Mouse (Mus musculus) left cerebral cortex, postnatal 10 days (tissue): ENCODE data around the gene Zfyve1. TPM values are rescaled to one million over a fixed set of nuclear protein-coding genes. Genes with fewer than 3 reads are reported as not detected.

Source experiments
- DNase-seq, 2 experiments: peaks; one replicate each; pipeline ENCODE4 v3.0.0; 2021 to 2022; ENCODE audit warnings: low spot score in 2 of 2, mixed read lengths in 1 of 2; ENCODE audit errors: extremely low spot score in 1 of 2
- intact Hi-C: fragments of 180-260 bp; cut with DNase I; formaldehyde crosslinking; loops from one replicate; pipeline ENCODE4 v1.15.1; 2025
- total RNA-seq, 2 experiments: library from RNA; stranded (reverse); gene quantifications; 2 replicates each; pipeline ENCODE4 v1.2.3; 2021

Gene Zfyve1
- total RNA-seq, 2 experiments from 2014 or later: 37.2 to 40.3 TPM

DNA sequence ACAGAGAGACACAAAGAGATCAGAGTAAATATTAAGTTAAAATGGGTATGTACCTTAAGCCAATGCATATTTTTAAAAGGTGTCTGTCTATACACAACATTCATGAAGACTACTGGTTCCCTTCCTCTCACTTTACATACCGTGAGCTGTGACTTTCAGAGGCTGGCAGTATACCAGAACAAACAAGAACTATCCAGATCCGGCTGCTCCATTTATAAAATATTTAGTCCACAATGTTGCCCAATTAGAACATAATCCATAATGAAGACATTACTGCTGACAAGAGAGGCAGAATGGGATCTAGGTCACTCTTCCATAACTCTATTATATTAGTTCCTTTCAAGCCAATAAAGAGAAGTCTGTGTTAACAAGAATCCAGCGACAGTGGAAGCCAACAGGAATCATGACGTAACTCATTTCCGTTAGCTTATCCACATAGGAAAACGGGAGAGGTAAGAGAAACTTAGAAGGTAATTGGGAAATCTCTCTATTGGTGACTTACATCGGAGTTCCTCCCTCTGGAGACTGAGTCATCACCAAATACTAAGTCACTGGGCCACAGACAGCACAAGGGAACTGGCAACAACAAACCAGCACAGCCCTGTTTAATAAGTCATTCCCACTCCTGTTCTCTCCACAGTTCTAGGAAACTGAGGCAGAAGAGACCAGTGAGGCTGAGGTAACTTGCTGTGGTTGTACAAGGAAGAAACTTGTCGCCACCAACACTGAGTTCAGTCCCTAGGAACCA is 5.1 kb downstream of the Zfyve1 start:
- intact Hi-C loops: no loop called here
- no peak for DNase-seq

DNA sequence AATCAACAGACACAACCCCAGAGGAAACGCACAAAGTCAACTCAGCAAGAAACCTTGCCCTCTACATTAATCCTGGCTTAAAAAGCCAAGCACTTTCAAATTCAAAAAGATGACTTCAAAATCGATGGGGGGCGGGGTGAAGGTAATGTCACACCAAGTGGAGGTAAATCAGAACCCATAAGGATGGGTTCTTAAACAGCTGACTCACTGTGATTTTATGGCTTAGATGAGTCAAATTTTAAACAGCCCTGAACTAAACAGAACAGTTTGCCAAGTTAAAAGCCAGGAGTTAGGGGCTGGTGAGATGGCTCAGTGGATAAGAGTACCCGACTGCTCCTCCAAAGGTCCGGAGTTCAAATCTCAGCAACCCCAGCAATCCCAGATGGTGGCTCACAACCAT is 10.4 kb downstream of the Zfyve1 start:
- no peak for DNase-seq
- intact Hi-C loops: no loop called here

DNA sequence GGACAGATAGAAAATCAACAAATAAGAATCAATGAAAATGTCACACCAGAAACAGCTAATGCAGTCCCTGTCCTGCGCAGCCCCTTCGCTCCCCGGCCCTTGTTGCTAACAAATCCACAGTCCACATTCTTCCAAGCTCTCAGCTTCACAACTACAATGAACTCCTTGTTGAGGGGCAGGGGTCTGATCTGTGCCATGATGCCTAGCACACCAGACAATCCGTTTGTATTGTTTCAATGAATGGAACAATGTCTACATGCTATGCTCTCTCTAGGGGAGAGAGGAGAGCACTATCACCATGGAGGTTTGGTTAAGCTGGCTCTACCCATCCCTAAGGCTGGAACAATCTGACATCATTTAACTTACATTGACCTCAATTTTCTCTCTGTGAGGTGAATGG is 14.3 kb downstream of the Zfyve1 start:
- DNase-seq: no peak
- intact Hi-C loops: no loop called here

DNA sequence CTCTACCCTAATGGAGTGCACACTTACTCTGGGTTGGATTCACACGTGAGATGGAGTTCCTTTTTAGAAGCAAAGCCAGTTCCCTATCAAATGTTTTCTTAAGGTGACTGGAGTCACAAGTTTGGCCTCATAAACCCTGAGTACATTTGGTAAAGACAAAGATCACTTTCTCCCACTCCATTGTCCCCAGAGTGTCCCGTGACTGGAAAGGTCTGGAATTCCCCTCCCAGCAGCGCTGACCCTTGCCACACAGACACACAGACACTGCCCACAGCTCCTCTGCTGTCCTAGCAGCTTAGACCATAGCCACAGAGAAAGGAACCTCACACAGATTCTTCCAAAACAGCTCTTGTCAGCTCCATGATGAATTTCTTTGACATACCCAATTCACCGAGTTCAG is 14.9 kb downstream of the Zfyve1 start:
- intact Hi-C loops: no loop called here
- no peak for DNase-seq

DNA sequence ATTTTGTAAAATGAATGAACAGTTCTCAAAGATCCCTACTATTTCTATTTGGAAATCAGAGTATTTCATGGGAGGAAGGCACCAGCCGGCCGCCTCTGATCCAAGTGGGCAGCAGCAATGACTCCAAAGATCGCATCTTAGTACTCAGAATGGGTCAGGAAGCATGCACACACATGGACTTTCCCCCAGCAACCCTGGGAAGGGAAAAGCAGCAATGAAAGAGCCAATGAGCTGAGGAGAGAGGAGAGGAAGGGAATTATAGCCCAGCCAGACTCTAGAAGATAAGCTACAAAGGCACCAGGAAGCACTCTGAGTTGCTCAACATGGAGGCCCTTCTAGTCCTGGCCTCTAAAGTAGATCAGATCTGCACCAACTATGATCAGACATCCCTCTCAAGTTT is 16.7 kb downstream of the Zfyve1 start:
- no peak for DNase-seq
- intact Hi-C loops: no loop called here

DNA sequence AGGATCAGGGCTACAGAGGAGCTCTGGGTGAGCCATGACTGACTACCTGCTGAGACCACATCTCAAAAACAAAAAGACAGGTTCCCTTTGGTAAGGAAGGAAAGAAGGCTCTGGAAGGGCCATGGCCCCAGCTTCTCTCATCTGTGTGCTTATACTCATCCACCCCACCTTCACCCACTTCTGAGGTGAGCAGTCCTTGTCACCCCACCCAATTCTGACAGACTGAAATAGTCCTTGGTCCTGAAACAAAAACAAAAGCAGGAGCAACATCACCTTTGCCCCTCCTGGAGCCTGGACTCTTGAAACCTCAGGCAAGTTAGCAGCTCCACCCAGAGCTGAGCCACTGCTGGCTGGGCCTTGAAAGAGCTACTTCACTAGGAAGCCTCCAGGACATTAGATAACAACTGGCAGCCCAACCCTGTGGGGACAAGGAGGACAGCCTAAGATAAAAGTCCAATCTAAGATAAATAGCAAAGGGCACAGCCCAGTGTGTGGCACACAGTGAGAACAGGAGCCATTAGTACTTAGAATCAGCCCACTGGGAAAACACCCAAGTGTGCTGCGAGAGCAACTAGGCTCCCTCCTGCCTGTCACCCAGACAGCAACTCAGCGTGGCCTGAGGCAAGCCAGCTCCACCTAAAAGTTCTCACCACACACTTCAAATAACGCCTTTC is 18.0 kb downstream of the Zfyve1 start:
- intact Hi-C loops: no loop called here
- no peak for DNase-seq

DNA sequence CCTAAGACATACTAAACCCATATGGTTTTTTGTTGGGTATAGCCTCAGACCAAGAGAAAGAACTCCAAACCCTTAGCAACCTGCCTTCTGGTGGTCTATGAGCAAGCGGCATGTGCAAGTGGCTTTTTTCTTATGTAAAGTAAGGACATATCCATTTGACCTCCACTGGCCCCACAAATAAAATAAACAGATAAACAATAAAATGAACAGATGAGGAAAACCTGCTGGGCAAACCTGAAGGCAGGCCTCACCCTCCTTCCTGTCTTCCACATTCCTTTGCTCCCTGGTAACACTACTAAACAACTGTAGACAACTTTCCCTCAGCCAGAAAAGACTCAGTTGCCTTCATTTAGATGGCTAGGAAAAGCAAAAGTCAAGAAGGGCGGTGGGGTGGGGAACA is 18.7 kb downstream of the Zfyve1 start:
- intact Hi-C loops: no loop called here
- DNase-seq: no peak

DNA sequence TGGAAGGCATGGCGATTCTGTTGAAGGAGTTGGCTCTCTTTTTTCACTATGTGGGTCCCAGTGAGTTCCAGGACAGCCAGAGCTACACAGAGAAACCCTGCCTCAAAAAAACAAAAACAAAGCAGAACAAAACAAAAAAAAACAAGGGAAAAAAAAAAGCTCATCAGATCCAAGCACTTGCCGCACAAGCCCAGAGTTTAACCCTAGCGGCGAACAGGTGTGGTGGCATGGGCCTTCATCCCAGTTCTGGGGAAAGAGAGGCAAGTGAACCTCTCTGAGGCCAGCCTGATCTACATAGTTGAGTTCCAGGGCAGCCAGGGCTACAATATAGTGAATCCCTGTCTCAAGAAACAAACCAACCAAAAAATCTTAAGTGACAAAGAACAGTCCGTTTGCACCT is 19.6 kb downstream of the Zfyve1 start:
- intact Hi-C loops: no loop called here
- DNase-seq: no peak

DNA sequence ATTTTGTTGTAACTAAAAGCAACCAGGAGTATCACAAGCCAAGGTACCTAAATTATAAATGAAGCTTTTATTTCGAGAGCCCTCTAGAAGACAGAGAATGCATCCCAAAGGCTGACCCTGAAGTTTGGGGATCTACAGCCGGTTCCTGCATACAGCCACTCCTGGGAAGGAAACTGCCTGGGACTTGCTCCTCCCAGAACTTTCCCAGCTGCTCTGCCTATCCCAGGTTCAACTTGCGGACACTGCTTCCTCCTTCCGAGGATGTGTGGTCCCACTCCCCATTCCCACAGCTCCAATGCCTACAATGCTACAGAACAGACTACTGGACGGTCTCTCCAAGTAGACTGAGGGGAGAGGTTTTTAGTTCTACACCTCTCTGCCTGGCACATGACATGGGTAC is 24.3 kb downstream of the Zfyve1 start:
- DNase-seq: no peak
- intact Hi-C loops: no loop called here

DNA sequence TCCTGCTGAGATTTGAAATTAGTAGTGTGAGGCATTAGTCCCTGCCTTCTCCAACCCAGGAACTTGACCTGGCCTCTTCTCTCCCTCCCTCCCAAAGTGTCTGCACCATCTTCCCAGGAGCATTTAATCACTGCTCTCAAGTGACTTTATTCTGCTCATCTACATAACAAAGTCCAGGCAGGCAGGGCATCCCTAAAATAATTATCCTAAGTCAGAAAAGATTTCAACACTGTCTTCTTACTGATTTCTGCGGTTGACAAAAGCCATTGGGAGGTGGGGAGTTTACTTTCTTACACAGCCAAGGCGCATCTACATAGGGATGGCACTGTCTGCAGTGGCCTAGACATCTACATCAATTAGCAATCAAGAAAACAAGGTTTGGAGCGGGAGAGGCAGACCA is 27.2 kb downstream of the Zfyve1 start:
- DNase-seq: no peak
- intact Hi-C loops: no loop called here

DNA sequence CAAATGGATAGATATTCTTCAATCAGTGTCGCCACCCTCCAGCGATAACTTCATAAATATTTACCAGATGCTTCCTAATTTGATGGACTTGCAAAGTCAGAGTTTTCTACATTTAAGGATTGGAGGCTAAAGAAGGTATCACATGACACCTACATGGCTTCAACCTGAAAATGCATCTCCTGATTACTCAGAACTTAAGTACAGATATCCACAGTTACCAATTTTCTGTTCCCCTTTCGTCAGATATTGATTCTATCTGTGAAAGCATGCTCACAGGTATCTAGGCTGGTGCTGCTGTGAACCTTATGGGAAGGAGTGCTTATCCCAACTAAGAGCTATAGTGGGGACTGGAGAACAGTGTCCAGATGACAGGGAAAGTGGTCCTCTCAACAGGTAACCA is 34.4 kb downstream of the Zfyve1 start:
- intact Hi-C loops: no loop called here

DNA sequence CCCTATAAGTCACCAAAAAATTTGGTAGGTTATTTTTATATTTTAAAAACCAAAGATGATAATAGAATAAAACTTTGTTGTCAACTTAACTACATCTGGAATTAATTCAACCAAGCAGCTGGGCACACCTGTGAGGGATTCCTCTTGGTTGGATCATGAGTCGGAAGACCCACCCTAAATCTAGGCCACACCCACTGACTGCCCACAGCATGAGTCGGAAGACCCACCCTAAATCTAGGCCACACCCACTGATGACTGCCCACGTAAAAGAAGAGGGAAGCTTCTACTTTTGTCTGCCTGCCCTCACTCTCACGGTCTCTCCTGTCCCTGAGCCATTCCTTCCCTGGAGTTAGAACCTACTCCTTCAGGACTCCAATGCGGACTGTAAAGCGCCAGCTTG is 36.8 kb downstream of the Zfyve1 start:
- intact Hi-C loops: no loop called here

More for the DNA sequence above, 34.4 kb downstream of the Zfyve1 start:
- DNase-seq: no peak

DNA sequence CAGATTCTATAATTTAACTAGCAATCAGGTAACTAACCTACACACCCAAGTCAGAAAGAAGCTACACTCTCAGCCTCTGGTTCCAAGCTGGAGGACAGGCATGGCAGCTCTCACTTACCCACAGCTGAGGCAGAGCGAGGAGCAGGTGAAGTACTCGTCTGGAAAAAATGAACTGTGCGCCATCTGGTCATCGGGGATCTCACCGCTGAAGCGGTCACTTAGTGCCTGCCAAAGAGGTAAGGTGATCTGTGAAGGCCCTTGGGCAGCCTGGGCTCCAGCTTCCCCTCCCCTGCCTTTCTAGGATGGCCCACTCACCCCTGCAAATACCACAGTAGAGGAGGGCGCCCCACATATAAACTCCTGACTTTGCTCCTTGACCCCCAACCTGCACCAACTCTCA is 38.5 kb downstream of the Zfyve1 start:
- intact Hi-C loops: no loop called here

More for the DNA sequence above, 36.8 kb downstream of the Zfyve1 start:
- DNase-seq: no peak

DNA sequence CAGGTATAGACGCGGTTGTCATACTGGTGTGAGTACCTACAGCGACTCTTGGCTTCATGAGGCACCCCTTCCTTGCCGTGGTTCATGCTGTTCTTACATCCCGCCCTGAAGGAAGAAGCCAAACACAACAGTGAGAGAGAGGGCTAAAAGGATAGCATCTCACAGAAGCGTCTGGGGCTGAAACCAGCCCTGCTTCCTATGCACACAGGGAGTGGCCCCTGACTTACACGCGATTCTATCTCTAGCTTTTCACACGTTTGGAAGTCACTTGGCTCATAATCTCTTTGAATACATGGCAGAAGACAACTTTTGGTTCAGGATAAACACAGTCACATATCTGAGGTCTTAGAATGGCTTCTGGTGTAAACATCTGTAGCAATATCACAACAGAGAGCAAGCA is 41.4 kb downstream of the Zfyve1 start:
- intact Hi-C loops: no loop called here

More for the DNA sequence above, 38.5 kb downstream of the Zfyve1 start:
- no peak for DNase-seq

DNA sequence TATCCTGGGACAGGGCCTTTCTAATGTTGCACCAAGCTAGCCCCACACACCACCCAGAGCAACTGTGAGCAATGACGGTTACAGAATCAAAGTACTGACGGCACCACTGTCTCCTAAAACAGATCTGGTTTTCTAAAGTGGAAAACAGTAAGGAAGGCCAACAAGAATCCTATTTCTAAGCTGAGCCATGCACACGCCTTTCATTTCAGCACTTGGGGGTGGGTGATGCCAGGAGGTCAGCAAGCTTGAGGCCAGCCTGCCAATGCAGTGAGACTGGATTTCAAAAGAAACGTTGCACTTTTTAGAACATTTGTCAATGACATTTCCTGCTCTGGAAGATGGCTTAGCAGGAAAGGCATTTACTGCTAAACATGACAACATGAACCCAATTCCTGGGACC is 43.2 kb downstream of the Zfyve1 start:
- intact Hi-C loops: no loop called here
- no peak for DNase-seq

More for the DNA sequence above, 41.4 kb downstream of the Zfyve1 start:
- DNase-seq: no peak

DNA sequence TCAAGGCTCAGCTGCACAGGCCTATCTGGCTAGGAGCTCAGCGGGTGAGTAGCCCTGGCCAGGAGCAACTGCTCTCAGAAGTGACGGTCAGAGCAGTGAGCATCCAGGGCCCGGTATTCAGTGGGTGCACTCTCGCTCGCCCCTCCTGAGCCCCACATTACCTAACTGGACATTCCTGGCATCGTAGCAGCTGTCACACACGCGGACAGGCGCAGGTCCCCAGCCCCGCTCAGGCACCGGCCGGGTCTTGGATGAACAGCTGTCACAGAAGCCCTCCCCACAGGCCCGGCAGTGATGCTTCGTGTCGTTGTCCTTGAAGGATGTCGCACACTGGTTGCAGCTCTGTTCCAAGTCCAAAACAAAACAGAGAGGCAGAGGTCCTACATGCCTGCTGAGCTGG is 45.7 kb downstream of the Zfyve1 start:
- DNase-seq: no peak
- intact Hi-C loops: no loop called here

DNA sequence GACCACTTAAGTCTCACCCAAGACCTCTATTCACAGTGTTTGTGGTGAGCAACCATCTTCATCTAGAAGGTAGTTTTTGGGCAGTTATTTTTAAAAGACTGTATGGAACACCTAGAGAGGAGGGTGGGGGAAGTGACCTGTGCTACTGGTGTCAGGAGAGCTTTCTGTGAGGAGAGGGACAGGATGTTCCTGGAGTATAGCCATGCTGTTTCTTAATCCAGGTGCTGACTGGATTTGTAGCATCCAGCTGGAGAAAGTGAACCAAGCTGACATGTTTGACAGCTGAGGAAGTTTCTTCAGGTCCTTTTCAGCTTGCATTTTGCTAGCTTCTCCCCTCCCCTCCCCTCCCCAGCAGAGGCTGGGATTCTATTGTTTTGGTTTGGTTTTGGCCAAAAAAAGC is 52.2 kb downstream of the Zfyve1 start:
- intact Hi-C loops: no loop called here

DNA sequence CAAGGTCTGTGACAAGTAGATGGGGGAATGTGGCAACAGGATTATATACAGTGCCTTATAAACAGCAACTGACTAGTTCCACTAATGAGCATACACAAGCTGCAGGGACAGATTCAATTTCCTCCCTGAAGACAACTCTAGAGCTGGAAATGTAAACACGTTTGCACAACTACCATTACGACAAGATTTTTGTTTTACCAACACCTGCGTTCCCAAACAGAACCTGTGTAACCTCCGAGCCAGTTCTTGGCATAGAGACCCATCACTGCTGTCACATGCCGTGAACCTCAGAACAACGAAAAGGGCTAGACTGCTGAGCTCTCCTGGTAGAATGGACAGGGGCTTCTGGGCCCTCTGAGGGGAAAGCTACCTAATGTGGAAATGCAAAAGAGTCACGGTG is 53.0 kb downstream of the Zfyve1 start:
- no peak for DNase-seq
- intact Hi-C loops: no loop called here

More for the DNA sequence above, 52.2 kb downstream of the Zfyve1 start:
- no peak for DNase-seq

DNA sequence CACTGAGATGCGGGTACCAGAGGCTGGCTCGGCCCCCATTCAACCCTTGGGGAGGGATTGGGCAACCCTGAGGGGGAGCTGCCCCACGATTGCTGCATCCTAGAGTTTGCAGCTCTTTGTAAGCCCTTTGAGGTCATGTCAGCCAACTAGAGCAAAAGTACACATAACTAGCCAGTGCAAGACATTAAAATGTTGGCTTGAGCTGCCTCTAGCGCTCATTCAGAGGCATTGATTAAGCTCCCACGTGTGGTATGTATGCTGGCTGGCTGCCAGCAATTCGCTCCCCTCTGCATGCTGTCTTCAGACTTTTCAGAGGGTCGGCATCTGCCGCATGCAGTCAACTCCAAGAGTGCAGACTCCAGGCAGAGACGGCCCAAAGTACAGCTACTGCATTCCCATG is 61.0 kb downstream of the Zfyve1 start:
- DNase-seq: no peak
- intact Hi-C loops: no loop called here

DNA sequence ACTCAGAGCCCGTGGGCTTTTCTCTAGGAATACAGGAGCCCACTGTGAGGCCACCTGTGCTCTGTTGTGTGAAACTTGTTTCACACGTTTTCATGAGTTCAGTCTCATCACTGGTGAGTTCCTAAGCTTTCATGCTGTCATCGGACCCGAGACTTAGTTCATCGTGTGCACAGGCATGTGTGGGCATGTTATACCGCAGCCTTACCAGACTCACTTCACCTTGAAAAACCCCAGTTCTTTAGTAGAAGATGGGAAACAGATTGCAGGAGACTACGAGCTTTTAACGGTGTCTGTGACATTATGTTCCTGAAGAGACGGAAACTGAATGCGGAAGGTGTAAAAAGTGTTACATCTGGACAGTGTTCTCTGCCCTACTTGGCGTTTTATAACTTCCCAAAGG is 61.6 kb downstream of the Zfyve1 start:
- DNase-seq: no peak
- intact Hi-C loops: no loop called here

DNA sequence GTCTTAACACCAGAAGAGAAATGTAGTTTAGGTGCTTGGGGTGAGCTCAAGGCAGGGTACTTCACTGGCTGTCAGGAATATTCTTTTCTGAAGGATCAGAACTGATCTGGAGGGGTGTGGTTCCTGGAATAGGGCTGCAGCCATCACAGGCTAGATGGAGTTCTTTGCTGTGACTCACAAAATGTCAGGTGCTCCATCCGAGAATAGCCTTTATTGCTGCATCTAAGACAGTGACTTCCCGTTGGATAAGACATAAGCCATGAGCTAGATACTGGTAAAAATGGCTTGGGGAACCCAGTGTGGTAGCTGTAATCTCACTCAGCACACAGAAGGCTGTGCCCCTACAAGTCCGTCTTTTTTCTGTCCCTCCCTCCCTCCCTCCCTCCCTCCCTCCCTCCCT is 62.8 kb downstream of the Zfyve1 start:
- DNase-seq: no peak
- intact Hi-C loops: no loop called here
